Mouse (Mus musculus) testis, adult 2 months (tissue): Measurements from ENCODE around the gene Prss47.

ENCODE experiments used
- CTCF ChIP-seq: fragments of 200-500 bp; IDR thresholded peaks from 2 replicates; pipeline ENCODE4 v1.5.1; 2012; ENCODE audit warnings: low read depth, mild to moderate bottlenecking, inconsistent platforms, low read length, moderate library complexity; ENCODE audit not compliant: control insufficient read depth, insufficient read depth, insufficient replicate concordance
- POLR2A ChIP-seq: fragments of 200-500 bp; IDR thresholded peaks from 2 replicates; pipeline ENCODE4 v1.6.1; 2012; ENCODE audit warnings: low read depth, mild to moderate bottlenecking, inconsistent platforms, low read length, moderate library complexity; ENCODE audit not compliant: control insufficient read depth

DNA sequence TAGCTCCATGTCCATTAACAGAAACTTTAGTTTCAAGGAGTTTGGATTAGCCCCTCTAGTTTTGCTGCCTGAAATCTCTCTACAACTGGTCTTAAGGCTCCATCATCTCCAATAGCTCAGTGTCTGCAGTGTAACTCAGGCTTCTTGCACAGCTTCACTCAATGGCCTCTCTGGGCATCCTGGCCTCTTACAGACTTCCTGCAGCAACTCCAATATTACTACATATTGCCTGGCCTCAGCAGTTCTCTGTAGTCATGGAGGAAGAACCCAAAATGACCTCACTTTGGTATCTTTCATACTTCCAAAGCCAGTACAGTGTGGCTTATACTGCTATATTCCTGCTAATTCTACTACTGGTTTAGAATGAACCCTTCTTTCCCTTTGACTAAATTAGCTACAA, 44.5 kb upstream of the Prss47 start:
- TF ChIP-seq CTCF = no peak
- no peak for TF ChIP-seq POLR2A
